In the genomic region with DNA sequence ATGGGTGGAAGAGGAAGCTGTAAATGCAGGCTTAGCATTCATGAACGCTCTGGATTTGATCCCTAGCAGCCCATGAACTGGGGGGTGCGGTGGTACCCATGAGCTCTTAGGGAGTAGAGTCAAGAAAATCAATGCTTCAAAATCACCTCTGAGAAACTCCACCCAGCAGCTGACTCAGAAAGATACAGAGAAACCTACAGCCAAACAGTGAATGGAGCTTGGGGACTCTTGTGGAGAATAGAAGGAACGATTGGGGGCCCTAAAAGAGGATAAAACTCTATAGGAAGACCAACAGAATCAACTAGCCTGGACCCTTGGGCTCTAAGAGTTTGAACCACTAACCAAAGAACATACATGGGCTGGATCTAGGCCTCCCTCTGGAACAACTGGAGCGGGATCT, we compare ENCODE assay signal across 34 mouse cellular contexts.
"Had no signal": no experiment of that assay in that cellular context is flagged by ENCODE, and none has a peak within 500 bp of the region (broad histone marks: within the 10 kb centered on the region; RNA-seq: fewer than 3 reads in every experiment).

No protein-coding gene starts in this region.

- H3K27me3 ChIP-seq: heart, embryonic 12.5 days; heart, embryonic 13.5 days; heart, embryonic 15.5 days; hindbrain, embryonic 12.5 days; hindbrain, embryonic 13.5 days; hindbrain, embryonic 15.5 days; intestine, embryonic 15.5 days; kidney, embryonic 15.5 days had no signal

- DNase-seq: heart, postnatal 10 days; heart, postnatal 14 days; heart, postnatal 36 days; heart, postnatal 4 days; kidney, adult 11 months; kidney, adult 18-20 months; kidney, adult 2 months; kidney, adult 8-10 months; kidney, adult 9 months; kidney, postnatal 10 days; kidney, postnatal 14 days; kidney, postnatal 25 days; kidney, postnatal 36 days; kidney, postnatal 4 days; layer of hippocampus, adult 9-11 months; layer of hippocampus, postnatal 36 days had no signal

- H3K9me3 ChIP-seq: heart, embryonic 10.5 days; heart, embryonic 12.5 days; heart, embryonic 13.5 days; heart, embryonic 15.5 days; hindbrain, embryonic 12.5 days; hindbrain, embryonic 13.5 days; hindbrain, embryonic 15.5 days; intestine, embryonic 15.5 days; kidney, embryonic 15.5 days had no signal

- H3K36me3 ChIP-seq: heart, embryonic 10.5 days; heart, embryonic 12.5 days; heart, embryonic 13.5 days; heart, embryonic 15.5 days; hindbrain, embryonic 12.5 days; hindbrain, embryonic 13.5 days; hindbrain, embryonic 15.5 days; intestine, embryonic 15.5 days; kidney, embryonic 15.5 days had no signal

- H3K4me1 ChIP-seq: heart, embryonic 10.5 days; heart, embryonic 12.5 days; intestine, embryonic 15.5 days; kidney, embryonic 15.5 days had no signal

- H3K27ac ChIP-seq: heart, embryonic 10.5 days; heart, embryonic 13.5 days; heart, embryonic 15.5 days; hindbrain, embryonic 12.5 days; hindbrain, embryonic 13.5 days; hindbrain, embryonic 15.5 days; hindbrain, postnatal 0 days; intestine, embryonic 15.5 days; kidney, embryonic 15.5 days; kidney, postnatal 0 days; layer of hippocampus, adult 2 months; left cerebral cortex, adult 2 months had no signal

- H3K9ac ChIP-seq: heart, embryonic 12.5 days; heart, embryonic 13.5 days; heart, embryonic 15.5 days; hindbrain, embryonic 12.5 days; hindbrain, embryonic 13.5 days; hindbrain, embryonic 15.5 days; intestine, embryonic 15.5 days; kidney, embryonic 15.5 days had no signal

- H3K4me3 ChIP-seq: heart, embryonic 10.5 days; heart, embryonic 12.5 days; heart, embryonic 13.5 days; heart, embryonic 15.5 days; hindbrain, embryonic 12.5 days; hindbrain, embryonic 13.5 days; hindbrain, embryonic 15.5 days; intestine, embryonic 15.5 days; kidney, embryonic 15.5 days; layer of hippocampus, adult 2 months; left cerebral cortex, adult 2 months had no signal

- ATAC-seq: hindbrain, embryonic 16.5 days; hindbrain, postnatal 0 days; inflammation-experienced regulatory T-cells, adult 6 months; intestine, embryonic 15.5 days; intestine, embryonic 16.5 days; intestine, postnatal 0 days had no signal

- H3K4me2 ChIP-seq: heart, embryonic 11.5 days; heart, embryonic 12.5 days; heart, embryonic 13.5 days; heart, embryonic 15.5 days; hindbrain, embryonic 12.5 days; hindbrain, embryonic 13.5 days; hindbrain, embryonic 15.5 days; intestine, embryonic 15.5 days; kidney, embryonic 15.5 days had no signal
